Mouse (Mus musculus) CH12.LX (cell line): ENCODE measurements around the gene Pnmal2.

Source experiments
- CTCF ChIP-seq, 2 experiments: IDR thresholded peaks in 1 of 2; conservative IDR thresholded peaks in 1 of 2; 2 replicates each; pipeline ENCODE4 v1.5.1; 2011 to 2012; ENCODE audit warnings: low read depth in 2 of 2, low read length in 2 of 2, improper control_type of control experiment in 1 of 2, inconsistent platforms in 1 of 2, mild to moderate bottlenecking in 1 of 2, moderate library complexity in 1 of 2
- TBP ChIP-seq: conservative IDR thresholded peaks from 2 replicates; pipeline ENCODE4 v1.6.1; 2011; ENCODE audit warnings: low read depth, low read length, improper control_type of control experiment
- ZMIZ1 ChIP-seq: IDR thresholded peaks from 2 replicates; pipeline ENCODE4 v1.6.1; 2012; ENCODE audit warnings: low read depth, mild to moderate bottlenecking, inconsistent platforms, low read length, improper control_type of control experiment

DNA sequence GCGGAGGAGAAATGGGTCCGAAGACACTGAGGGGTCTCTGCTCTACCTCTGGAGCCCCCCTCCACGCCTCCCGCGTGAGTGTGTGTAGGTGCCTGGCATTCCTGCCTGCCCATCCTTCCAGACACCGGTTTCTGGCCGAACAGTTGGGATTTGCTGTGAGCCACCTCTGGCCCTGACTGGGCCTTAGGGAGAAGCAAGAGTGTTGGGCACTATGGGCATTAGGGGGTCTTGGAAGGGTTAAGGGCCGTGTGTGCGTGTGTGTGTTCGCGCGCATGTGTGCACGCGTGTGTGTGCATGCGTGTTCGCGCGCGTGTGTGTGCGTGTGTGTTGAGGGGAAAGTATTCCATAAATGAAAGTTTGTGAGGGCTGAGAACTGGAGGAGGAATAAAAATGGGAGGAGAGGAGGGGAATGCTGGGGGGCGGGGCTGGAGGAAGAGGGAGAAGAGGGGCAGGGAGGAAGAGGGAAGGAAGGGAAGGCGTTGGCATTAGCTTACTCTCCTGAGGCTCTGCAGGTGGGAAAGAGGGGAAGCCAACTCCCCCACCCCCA, 2.9 kb downstream of the Pnmal2 start:
- TF ChIP-seq ZMIZ1 (no peak), TBP (no peak), CTCF (conservative IDR thresholded peaks at IDR 0.05 in 1 of 2, IDR thresholded peaks at IDR 0.05 in 1 of 2; ENCODE audit: low read depth in 2 of 2, low read length in 2 of 2) (no peak)
